Mouse (Mus musculus): ENCODE measurements at regions not wholly inside any gene's neighbourhood (a gene's known extent, or its start where the extent isn't known, plus 50 kb on each side); places are given as distances from the start of the nearest gene placed in this dataset.
"Not testable (repeated sequence)": the region's sequence is repeated elsewhere in the genome, so short reads cannot be mapped to it uniquely, and the experiment has no call there.

GRCm38 (mm10) chr4:23787417-23788204 lies 708.6 kb upstream of the Mms22l start:
- DNase-seq = no peak

- DNase-seq = peak; percentile 63
Measured at GRCm38 (mm10) chr4:23823516-23823915, 672.7 kb upstream of the Mms22l start.

- DNase-seq = peak; percentile 7 to 26
Measured at GRCm38 (mm10) chr4:23826885-23827284, 669.4 kb upstream of the Mms22l start.

- DNase-seq = no peak
Measured at GRCm38 (mm10) chr4:23832385-23833164, 663.7 kb upstream of the Mms22l start.

- peak; percentile 30 to 37 for DNase-seq
Measured at GRCm38 (mm10) chr4:23843609-23844287, 652.5 kb upstream of the Mms22l start.

GRCm38 (mm10) chr4:23844288-23844971 lies 651.8 kb upstream of the Mms22l start:
- DNase-seq = no peak

GRCm38 (mm10) chr4:23845263-23845662 lies 651.0 kb upstream of the Mms22l start:
- DNase-seq = peak in 1 of 2 experiments; percentile 13

GRCm38 (mm10) chr4:23850640-23851039 lies 645.6 kb upstream of the Mms22l start:
- DNase-seq = no peak

- no peak for DNase-seq
Measured at GRCm38 (mm10) chr4:23862437-23862836, 633.8 kb upstream of the Mms22l start.

- DNase-seq = peak; percentile 85
Measured at GRCm38 (mm10) chr4:23880007-23880406, 616.2 kb upstream of the Mms22l start.

GRCm38 (mm10) chr4:23913396-23913795 lies 582.9 kb upstream of the Mms22l start:
- DNase-seq = peak; percentile 32 to 41

GRCm38 (mm10) chr4:23913822-23914221 lies 582.4 kb upstream of the Mms22l start:
- DNase-seq = no peak

- DNase-seq = no peak
Measured at GRCm38 (mm10) chr4:23914423-23914822, 581.8 kb upstream of the Mms22l start.

GRCm38 (mm10) chr4:23921520-23921919 lies 574.7 kb upstream of the Mms22l start:
- no peak for DNase-seq

- no peak for DNase-seq
Measured at GRCm38 (mm10) chr4:23954140-23954539, 542.1 kb upstream of the Mms22l start.

GRCm38 (mm10) chr4:23982193-23982592 lies 514.1 kb upstream of the Mms22l start:
- not testable (repeated sequence) for DNase-seq

- DNase-seq = peak; percentile 49 to 54
Measured at GRCm38 (mm10) chr4:23982790-23983451, 513.3 kb upstream of the Mms22l start.

GRCm38 (mm10) chr4:23983452-23983805 lies 512.8 kb upstream of the Mms22l start:
- no peak for DNase-seq

GRCm38 (mm10) chr4:23984005-23984404 lies 512.2 kb upstream of the Mms22l start:
- DNase-seq = no peak

- no peak for DNase-seq
Measured at GRCm38 (mm10) chr4:23985956-23986355, 510.3 kb upstream of the Mms22l start.

- no peak for DNase-seq
Measured at GRCm38 (mm10) chr4:23993823-23994222, 502.4 kb upstream of the Mms22l start.

GRCm38 (mm10) chr4:23994261-23994965 lies 501.8 kb upstream of the Mms22l start:
- DNase-seq = no peak
